Mouse (Mus musculus): ENCODE results near the gene Bex3. TPM values are rescaled to one million over a fixed set of nuclear protein-coding genes. Genes with fewer than 3 reads are reported as not detected.

The Bex3 gene
- polyA plus RNA-seq (2021; fragmentation: Nextera tagmentation): 608 and 622 TPM in 2 replicates
- long read RNA-seq, experiment 1, transcript Bex3-202 (3 exons, 826 nt): minor isoform, 13 of 138 reads
- long read RNA-seq, experiment 1, transcript Bex3-204 (3 exons, 933 nt): minor isoform, 6 of 138 reads
- long read RNA-seq, experiment 1, transcript Bex3-201 (3 exons, 930 nt): major isoform, 103 of 138 reads
- long read RNA-seq, experiment 1, transcript Bex3-203 (2 exons, 766 nt): minor isoform, 6 of 138 reads
- long read RNA-seq, experiment 1, partial matches to known transcripts: 0 of 138 reads
- long read RNA-seq, experiment 1, other reads (novel, unspliced or antisense): 10 of 138 reads
- long read RNA-seq, experiment 2, transcript Bex3-202 (3 exons, 826 nt): minor isoform, 35 of 455 reads
- long read RNA-seq, experiment 2, transcript Bex3-201 (3 exons, 930 nt): major isoform, 326 of 455 reads
- long read RNA-seq, experiment 2, transcript Bex3-203 (2 exons, 766 nt): minor isoform, 12 of 455 reads
- long read RNA-seq, experiment 2, transcript Bex3-204 (3 exons, 933 nt): minor isoform, 18 of 455 reads
- long read RNA-seq, experiment 2, partial matches to known transcripts: 60 of 455 reads
- long read RNA-seq, experiment 2, other reads (novel, unspliced or antisense): 4 of 455 reads

DNA sequence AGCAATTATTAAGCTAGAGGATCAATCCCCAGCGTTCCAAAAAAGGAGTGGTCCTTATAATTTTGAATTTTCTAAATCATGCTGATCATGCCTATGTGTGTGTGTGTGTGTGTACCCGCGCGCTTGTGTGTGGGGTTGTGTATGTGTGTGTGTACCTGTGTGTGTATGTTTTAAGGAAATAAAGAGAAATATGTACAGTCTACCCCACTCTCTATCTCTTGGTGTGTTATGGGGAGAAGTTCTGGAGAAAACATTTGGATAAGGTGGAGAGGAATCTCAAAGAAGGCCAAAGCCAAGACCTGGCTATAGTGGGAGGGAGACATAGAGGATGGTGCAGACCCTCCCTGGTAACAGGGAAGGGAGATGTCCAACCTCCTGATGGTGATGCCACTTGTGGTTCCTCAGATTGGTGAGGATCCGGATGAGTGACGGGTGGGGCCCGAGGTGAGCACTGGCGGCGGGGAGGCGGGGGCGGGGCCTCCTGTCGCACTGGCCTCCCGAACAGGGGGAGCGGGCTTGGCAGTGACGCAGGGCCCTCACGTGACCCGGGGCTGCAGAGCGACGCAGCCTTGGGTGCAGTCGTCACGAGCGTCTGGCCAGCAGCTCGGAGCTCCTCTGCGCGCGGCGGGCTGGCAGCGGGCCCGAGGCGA is at the start of gene Bex3:
Gene Bex3, plus strand, starts transcription at position 511 of the 650 bp plus-strand sequence.

DNA sequence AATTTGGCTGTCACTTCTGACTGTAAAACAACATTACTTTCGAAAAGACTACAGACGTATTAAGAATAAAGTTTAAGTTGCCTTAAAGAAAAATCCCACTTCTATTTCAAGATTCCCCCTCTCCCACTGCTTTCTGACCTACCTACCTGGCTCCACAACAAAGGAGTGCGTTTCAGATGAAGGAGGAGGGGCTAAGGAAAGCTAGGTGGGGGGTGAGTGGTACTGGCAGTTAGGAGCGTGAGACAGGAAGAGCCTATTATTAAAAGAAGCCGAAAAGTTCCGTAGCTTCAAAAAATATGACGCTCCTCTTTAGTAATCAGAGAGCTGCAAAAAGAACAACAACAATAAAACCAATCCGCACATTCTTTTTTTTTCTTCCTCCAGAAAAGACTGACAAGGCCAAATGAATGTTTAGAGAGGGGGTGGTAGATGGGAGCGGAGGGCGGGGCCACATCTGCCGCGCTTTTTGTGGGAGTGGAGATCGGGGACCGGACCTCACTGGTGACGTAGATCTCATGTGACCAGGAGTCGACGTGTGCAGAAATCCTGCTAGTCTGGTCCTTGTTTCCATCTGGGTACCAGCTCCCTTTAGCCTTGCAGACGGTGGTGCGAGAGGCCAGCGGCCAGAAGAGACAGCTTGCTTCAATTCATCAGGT is 25.4 kb upstream of the Bex3 start, which contains the start of gene Tceal9:
Gene Tceal9, plus strand, starts transcription at position 506 of the 656 bp plus-strand sequence.

Other genes with a start within 250 kb of the Bex3 start
- 21.0 and 26.9 TPM in 2 replicates for gene Arxes1, start 236.9 kb upstream of the Bex3 start, polyA plus RNA-seq (2021; fragmentation: Nextera tagmentation)
- 690 and 793 TPM in 2 replicates for gene Bex2, start 202.0 kb upstream of the Bex3 start, polyA plus RNA-seq (2021; fragmentation: Nextera tagmentation)
- gene Nxf3, start 185.0 kb upstream of the Bex3 start, polyA plus RNA-seq (2021; fragmentation: Nextera tagmentation): not detected in 2 replicates
- gene Bex4, start 131.3 kb upstream of the Bex3 start, polyA plus RNA-seq (2021; fragmentation: Nextera tagmentation): 40.1 and 44.5 TPM in 2 replicates
- 75.2 and 80.9 TPM in 2 replicates for gene Tceal8, start 97.9 kb upstream of the Bex3 start, polyA plus RNA-seq (2021; fragmentation: Nextera tagmentation)
- gene Tceal5, start 66.4 kb upstream of the Bex3 start, polyA plus RNA-seq (2021; fragmentation: Nextera tagmentation): 62.1 and 111 TPM in 2 replicates
- 3.1 and 4.2 TPM in 2 replicates for gene Tceal7, start 55.5 kb upstream of the Bex3 start, polyA plus RNA-seq (2021; fragmentation: Nextera tagmentation)
- 157 and 170 TPM in 2 replicates for gene Bex1, start 54.7 kb upstream of the Bex3 start, polyA plus RNA-seq (2021; fragmentation: Nextera tagmentation)
- gene Tceal9, start 25.2 kb upstream of the Bex3 start, polyA plus RNA-seq (2021; fragmentation: Nextera tagmentation): 202 and 229 TPM in 2 replicates
- not detected in 2 replicates for gene Kir3dl1, start 247.7 kb downstream of the Bex3 start, polyA plus RNA-seq (2021; fragmentation: Nextera tagmentation)